Mouse (Mus musculus) lung, adult 2 months (tissue): ENCODE measurements around the gene Arhgap24.

Experiments used
- CTCF ChIP-seq: fragments of 200-500 bp; IDR thresholded peaks from 2 replicates; pipeline ENCODE4 v1.5.1; 2011; ENCODE audit warnings: mild to moderate bottlenecking, low read length, control low read depth; ENCODE audit not compliant: insufficient read depth
- POLR2A ChIP-seq: fragments of 200-500 bp; IDR thresholded peaks from 2 replicates; pipeline ENCODE4 v1.6.1; 2011; ENCODE audit warnings: low read depth, mild to moderate bottlenecking, control low read depth, low read length, borderline replicate concordance; ENCODE audit errors: extremely low read depth

GRCm38 (mm10) chr5:102546296-102546695 is 65.1 kb downstream of the Arhgap24 start:
- TF ChIP-seq CTCF: no peak
- no peak for TF ChIP-seq POLR2A
